Mouse (Mus musculus) adipose tissue, adult 10 weeks (tissue): ENCODE data around the gene Taf1. TPM values are rescaled to one million over a fixed set of nuclear protein-coding genes. Genes with fewer than 3 reads are reported as not detected.

Experiments
- polyA plus RNA-seq: library from polyadenylated mRNA; stranded (reverse); fragments of 350-450 nt; fragmentation: Illumina TruSeq; extraction: RNeasy Lipid Tissue Mini Kit (QIAGEN cat#74804); gene quantifications from one replicate; pipeline ENCODE4 v1.2.3, GENCODE M21; 2014; ENCODE audit warnings: low read depth, low replicate concordance

Taf1 gene
- polyA plus RNA-seq, result 27.7 TPM

DNA sequence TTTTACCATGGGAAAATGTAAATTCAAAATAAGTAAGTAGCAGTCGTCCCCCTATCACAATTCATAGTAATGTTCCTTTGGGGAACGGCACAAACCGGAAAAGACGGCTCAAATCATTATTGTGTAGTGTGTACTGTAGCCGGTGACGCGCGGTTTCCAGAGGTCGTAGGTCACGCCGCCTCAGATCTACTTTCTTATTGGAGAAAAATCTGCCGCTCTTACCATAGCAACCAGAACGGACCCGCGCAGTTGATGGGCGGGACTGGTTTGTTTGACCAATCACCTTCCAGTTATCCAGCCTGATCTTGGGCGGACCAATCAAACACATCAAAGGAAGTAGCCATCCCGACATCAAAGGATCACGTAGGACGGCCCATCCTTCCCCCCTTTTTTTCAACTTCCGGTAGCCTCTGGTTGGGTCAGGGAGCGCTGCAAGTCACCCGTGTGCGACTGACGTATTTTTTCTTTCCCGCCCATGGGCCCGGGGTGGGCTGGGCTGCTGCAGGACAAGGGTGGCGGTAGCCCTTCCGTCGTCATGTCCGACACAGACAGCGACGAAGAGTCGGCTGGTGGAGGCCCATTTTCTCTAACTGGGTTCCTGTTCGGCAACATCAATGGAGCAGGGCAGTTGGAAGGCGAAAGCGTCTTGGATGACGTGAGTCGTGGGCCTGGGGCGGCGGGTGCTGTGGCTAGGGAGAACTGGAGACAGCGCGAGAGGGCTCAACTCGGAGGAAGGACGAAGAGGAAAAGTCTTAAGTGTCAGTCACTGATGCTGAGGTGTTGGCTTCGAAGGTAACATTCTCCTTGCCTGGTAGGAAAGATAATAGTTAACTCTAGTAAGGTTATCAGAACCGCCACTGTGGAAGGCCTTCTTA lies at the start of gene Taf1:
Gene Taf1, plus strand, starts transcription at position 388 of the 875 bp plus-strand sequence.

DNA sequence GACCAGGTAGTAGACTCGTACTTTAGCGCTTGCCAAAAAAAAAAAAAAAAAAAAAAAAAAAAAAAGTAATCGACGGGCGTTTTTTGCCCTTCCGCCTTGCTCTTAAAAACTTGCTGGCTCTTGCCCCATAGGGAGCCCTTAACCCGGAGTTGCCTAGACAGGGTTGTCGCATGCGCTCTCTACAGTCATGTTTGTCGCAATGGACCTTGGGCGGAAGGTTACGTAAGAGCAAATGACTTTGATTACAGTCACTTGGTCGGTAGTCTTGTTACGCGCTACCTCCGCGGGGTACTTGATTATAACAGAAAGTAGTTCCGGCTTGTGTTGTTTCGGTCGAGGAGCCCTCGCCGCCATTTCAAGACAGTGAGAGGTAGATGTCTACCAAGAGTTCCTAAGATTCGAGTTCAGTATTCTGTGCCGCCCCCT lies 107.2 kb downstream of the Taf1 start, which contains the start of gene Ogt:
Gene Ogt, plus strand, starts transcription at position 320 of the 426 bp plus-strand sequence.

Other genes with a start within 250 kb of the Taf1 start
- gene Nlgn3, start 233.6 kb upstream of the Taf1 start, polyA plus RNA-seq, result 0.05 TPM
- gene Gjb1, start 156.4 kb upstream of the Taf1 start, polyA plus RNA-seq, result 18.5 TPM
- gene Zmym3, start 111.9 kb upstream of the Taf1 start, polyA plus RNA-seq, result 50.3 TPM
- gene Nono, start 103.4 kb upstream of the Taf1 start, polyA plus RNA-seq, result 172 TPM
- 0.56 TPM for gene Itgb1bp2, start 83.6 kb upstream of the Taf1 start, polyA plus RNA-seq
- 139 TPM for gene Ogt, start 107.3 kb downstream of the Taf1 start, polyA plus RNA-seq
- gene Cxcr3, start 201.5 kb downstream of the Taf1 start, polyA plus RNA-seq, result 1.6 TPM